Mouse (Mus musculus) myocyte (in vitro differentiated cells): ENCODE data around the gene Abca2. TPM values are rescaled to one million over a fixed set of nuclear protein-coding genes. Genes with fewer than 3 reads are reported as not detected.
A peak's percentile ranks its signal among the peaks of the same experiment; 100 is the strongest.

Experiments used
- H3K27me3 ChIP-seq: one replicate; pipeline ENCODE4 v1.6.1; 2011; ENCODE audit not compliant: control insufficient read depth, insufficient read depth, insufficient read length
- H3K36me3 ChIP-seq: one replicate; pipeline ENCODE4 v1.6.1; 2011; ENCODE audit not compliant: control insufficient read depth, insufficient read depth
- H3K4me2 ChIP-seq: one replicate; pipeline ENCODE4 v1.6.1; 2011; ENCODE audit warnings: low read depth, control low read depth
- H3K4me3 ChIP-seq: one replicate; pipeline ENCODE4 v1.5.1; 2011; ENCODE audit warnings: mild to moderate bottlenecking, control low read depth, moderate library complexity
- H3K79me2 ChIP-seq: one replicate; pipeline ENCODE4 v1.6.1; 2011; ENCODE audit not compliant: control insufficient read depth, insufficient read depth
- H3ac ChIP-seq: one replicate; pipeline ENCODE4 v1.6.1; 2011; ENCODE audit not compliant: control insufficient read depth, insufficient read length
- CEBPB ChIP-seq: IDR thresholded peaks from 2 replicates; pipeline ENCODE4 v1.6.1; 2011; ENCODE audit warnings: mild to moderate bottlenecking, moderate library complexity; ENCODE audit not compliant: poor library complexity, insufficient read depth, severe bottlenecking
- E2F4 ChIP-seq: IDR thresholded peaks from one replicate; pipeline ENCODE4 v1.6.1; 2011; ENCODE audit warnings: mild to moderate bottlenecking, control low read depth, moderate library complexity; ENCODE audit not compliant: insufficient read depth
- MAX ChIP-seq: IDR thresholded peaks from one replicate; pipeline ENCODE4 v1.6.1; 2011; ENCODE audit warnings: low read depth, mild to moderate bottlenecking, control low read depth
- MYOD1 ChIP-seq, 3 experiments: IDR thresholded peaks; one replicate each; pipeline ENCODE4 v1.6.1; 2011; ENCODE audit warnings: control low read depth in 2 of 3, low read depth in 2 of 3, mild to moderate bottlenecking in 2 of 3, moderate library complexity in 1 of 3; ENCODE audit not compliant: insufficient read length in 2 of 3, control insufficient read depth in 1 of 3
- MYOG ChIP-seq, 3 experiments: IDR thresholded peaks; one replicate each; pipeline ENCODE4 v1.6.1; 2011; ENCODE audit warnings: control low read depth in 2 of 3, low read depth in 2 of 3, mild to moderate bottlenecking in 2 of 3; ENCODE audit not compliant: insufficient read length in 2 of 3, control insufficient read depth in 1 of 3, insufficient read depth in 1 of 3
- POLR2A ChIP-seq: IDR thresholded peaks from one replicate; pipeline ENCODE4 v1.6.1; 2011; ENCODE audit warnings: low read depth, mild to moderate bottlenecking, control low read depth, moderate library complexity; ENCODE audit not compliant: insufficient read length
- POLR2AphosphoS2 ChIP-seq: IDR thresholded peaks from one replicate; pipeline ENCODE4 v1.6.1; 2011; ENCODE audit warnings: low read depth, control low read depth; ENCODE audit not compliant: insufficient read length
- REST ChIP-seq: IDR thresholded peaks from one replicate; pipeline ENCODE4 v1.6.1; 2011; ENCODE audit warnings: mild to moderate bottlenecking, control low read depth, moderate library complexity; ENCODE audit not compliant: insufficient read depth, insufficient read length
- SRF ChIP-seq: IDR thresholded peaks from one replicate; pipeline ENCODE4 v1.6.1; 2011; ENCODE audit warnings: low read depth; ENCODE audit not compliant: control insufficient read depth, insufficient read length
- TCF12 ChIP-seq: IDR thresholded peaks from one replicate; pipeline ENCODE4 v1.6.1; 2011; ENCODE audit warnings: mild to moderate bottlenecking, control low read depth; ENCODE audit not compliant: poor library complexity, insufficient read depth, severe bottlenecking
- TCF3 ChIP-seq: IDR thresholded peaks from one replicate; pipeline ENCODE4 v1.6.1; 2011; ENCODE audit warnings: low read depth, control low read depth; ENCODE audit not compliant: insufficient read length
- USF1 ChIP-seq: IDR thresholded peaks from one replicate; pipeline ENCODE4 v1.6.1; 2011; ENCODE audit warnings: low read depth, mild to moderate bottlenecking, control low read depth, moderate library complexity
- polyA plus RNA-seq: library from polyadenylated mRNA; unstranded; fragments of >200 nt; fragmentation: generic; extraction: Trizol; gene quantifications from one replicate; pipeline ENCODE4 v1.2.1, GENCODE M21; 2012; ENCODE audit warnings: missing spikeins

Abca2 gene
- polyA plus RNA-seq, 1 experiment = 9.8 TPM

DNA sequence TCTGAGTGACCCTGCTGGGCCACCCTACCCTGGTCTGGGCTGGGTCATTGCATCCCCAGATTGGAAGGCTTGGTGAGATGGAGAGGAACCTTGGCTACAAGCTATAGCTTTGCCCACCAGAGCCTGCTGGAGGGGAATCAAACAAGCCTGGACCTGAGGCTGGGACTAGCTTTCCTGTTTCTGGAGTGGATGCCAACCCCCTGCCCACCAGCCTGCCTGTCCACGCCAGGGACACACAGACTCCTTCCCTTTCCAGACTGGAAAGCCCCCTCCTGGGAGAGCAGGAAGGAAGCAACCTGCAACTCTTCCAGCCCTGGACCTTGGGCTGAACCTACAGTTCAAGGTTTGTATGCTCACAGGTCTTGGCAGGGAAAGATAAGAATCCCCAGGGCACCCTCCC, 4.9 kb upstream of the Abca2 start:
- Histone ChIP-seq H3K4me2 (no peak overlapping the region), H3K4me3 (no peak overlapping the region), H3K27me3 (peaks cover 10% of the 10 kb centered on the region), H3K36me3 (no peaks in the 10 kb centered on the region), H3K79me2 (no peaks in the 10 kb centered on the region), H3ac (no peak overlapping the region)
- TF ChIP-seq CEBPB = no peak

DNA sequence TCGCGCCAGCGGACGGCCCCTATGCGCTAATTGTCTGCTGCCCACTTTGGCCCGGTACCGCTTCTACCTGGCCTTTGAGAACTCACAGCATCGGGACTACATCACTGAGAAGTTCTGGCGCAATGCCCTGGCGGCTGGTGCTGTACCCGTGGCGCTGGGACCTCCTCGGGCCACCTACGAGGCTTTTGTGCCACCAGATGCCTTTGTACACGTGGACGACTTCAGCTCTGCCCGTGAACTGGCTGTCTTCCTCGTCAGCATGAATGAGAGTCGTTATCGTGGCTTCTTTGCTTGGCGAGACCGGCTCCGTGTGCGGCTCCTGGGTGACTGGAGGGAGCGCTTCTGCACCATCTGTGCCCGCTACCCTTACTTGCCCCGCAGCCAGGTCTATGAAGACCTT, 3.0 kb upstream of the Abca2 start:
- Histone ChIP-seq H3K36me3 (no peaks in the 10 kb centered on the region), H3K27me3 (peaks cover 11% of the 10 kb centered on the region), H3K4me3 (no peak overlapping the region), H3K79me2 (no peaks in the 10 kb centered on the region), H3K4me2 (no peak overlapping the region), H3ac (no peak overlapping the region)
- TF ChIP-seq CEBPB = no peak
- TF ChIP-seq POLR2A = no peak
- TF ChIP-seq POLR2AphosphoS2 = no peak
- no peak for TF ChIP-seq USF1
- TF ChIP-seq MYOD1 (IDR thresholded peaks at IDR 0.05; ENCODE audit: control insufficient read depth in 1 of 3, insufficient read length in 2 of 3, low read depth in 2 of 3) = no peak
- no peak for TF ChIP-seq E2F4
- TF ChIP-seq SRF = no peak
- TF ChIP-seq TCF12 = no peak
- TF ChIP-seq MYOG (IDR thresholded peaks at IDR 0.05; ENCODE audit: control insufficient read depth in 1 of 3, insufficient read depth in 1 of 3, insufficient read length in 2 of 3, low read depth in 2 of 3) = no peak
- no peak for TF ChIP-seq TCF3
- no peak for TF ChIP-seq MAX
- no peak for TF ChIP-seq REST

DNA sequence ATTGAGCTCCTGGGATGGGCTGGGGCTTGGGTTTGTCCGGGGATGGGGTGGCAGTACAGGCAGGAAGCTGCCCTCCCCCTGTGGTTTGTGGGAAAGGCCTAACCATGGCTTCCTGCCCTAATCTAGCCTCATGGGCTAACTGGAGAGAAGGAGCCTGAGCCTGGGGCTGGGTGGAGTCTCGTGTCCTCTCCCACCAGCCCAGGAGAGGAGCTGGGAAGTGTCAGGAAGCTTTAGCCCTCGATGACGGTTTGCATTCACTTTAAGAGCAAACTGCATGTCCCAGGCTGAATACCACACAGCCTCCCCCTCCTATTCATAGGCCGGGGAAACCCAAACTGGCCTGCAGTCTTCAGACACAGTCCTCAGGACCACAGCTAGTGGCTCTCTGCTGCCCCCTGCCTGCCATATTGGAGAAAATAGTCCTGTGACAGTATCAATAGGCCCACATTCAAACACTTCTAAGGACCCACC, 1.7 kb upstream of the Abca2 start:
- Histone ChIP-seq H3ac (no peak overlapping the region), H3K4me2 (peak overlapping the region; percentile 24), H3K27me3 (peaks cover 15% of the 10 kb centered on the region), H3K4me3 (no peak overlapping the region), H3K36me3 (no peaks in the 10 kb centered on the region), H3K79me2 (no peaks in the 10 kb centered on the region)
- TF ChIP-seq POLR2AphosphoS2 = no peak
- no peak for TF ChIP-seq MYOD1 (IDR thresholded peaks at IDR 0.05; ENCODE audit: control insufficient read depth in 1 of 3, insufficient read length in 2 of 3, low read depth in 2 of 3)
- TF ChIP-seq TCF3 = no peak
- no peak for TF ChIP-seq MYOG (IDR thresholded peaks at IDR 0.05; ENCODE audit: control insufficient read depth in 1 of 3, insufficient read depth in 1 of 3, insufficient read length in 2 of 3, low read depth in 2 of 3)

DNA sequence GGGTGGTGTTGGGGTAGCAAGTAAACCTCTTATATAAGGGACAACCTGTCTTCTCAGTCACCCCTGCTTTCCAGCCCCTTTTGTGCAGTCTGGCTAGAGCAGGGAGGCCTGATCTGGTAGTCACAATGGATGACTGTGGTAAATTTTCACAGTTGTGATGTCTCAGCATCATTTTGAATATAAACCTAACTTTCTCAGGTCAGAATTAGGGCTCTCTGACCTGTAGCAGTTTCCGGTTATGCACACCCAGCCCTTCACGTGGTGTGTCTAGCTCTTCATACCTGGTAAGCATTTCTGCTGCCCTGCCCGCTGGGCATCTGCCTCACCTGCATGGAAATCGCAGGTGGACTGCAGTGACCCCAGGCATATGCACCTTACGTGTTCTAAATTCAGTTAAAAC, 1.2 kb upstream of the Abca2 start:
- H3K4me2 ChIP-seq = no peak overlapping the region
- no peak overlapping the region for H3ac ChIP-seq
- TF ChIP-seq CEBPB = no peak
- no peak for TF ChIP-seq TCF12
- TF ChIP-seq TCF3 = no peak
- no peak for TF ChIP-seq SRF
- no peak for TF ChIP-seq USF1
- no peak for TF ChIP-seq MYOG (IDR thresholded peaks at IDR 0.05; ENCODE audit: control insufficient read depth in 1 of 3, insufficient read depth in 1 of 3, insufficient read length in 2 of 3, low read depth in 2 of 3)
- TF ChIP-seq REST = no peak
- TF ChIP-seq POLR2AphosphoS2 = no peak
- no peak for TF ChIP-seq MYOD1 (IDR thresholded peaks at IDR 0.05; ENCODE audit: control insufficient read depth in 1 of 3, insufficient read length in 2 of 3, low read depth in 2 of 3)
- TF ChIP-seq E2F4 = no peak
- no peak for TF ChIP-seq POLR2A
- H3K79me2 ChIP-seq = no peaks in the 10 kb centered on the region
- peaks cover 15% of the 10 kb centered on the region for H3K27me3 ChIP-seq
- H3K4me3 ChIP-seq = no peak overlapping the region
- no peaks in the 10 kb centered on the region for H3K36me3 ChIP-seq

DNA sequence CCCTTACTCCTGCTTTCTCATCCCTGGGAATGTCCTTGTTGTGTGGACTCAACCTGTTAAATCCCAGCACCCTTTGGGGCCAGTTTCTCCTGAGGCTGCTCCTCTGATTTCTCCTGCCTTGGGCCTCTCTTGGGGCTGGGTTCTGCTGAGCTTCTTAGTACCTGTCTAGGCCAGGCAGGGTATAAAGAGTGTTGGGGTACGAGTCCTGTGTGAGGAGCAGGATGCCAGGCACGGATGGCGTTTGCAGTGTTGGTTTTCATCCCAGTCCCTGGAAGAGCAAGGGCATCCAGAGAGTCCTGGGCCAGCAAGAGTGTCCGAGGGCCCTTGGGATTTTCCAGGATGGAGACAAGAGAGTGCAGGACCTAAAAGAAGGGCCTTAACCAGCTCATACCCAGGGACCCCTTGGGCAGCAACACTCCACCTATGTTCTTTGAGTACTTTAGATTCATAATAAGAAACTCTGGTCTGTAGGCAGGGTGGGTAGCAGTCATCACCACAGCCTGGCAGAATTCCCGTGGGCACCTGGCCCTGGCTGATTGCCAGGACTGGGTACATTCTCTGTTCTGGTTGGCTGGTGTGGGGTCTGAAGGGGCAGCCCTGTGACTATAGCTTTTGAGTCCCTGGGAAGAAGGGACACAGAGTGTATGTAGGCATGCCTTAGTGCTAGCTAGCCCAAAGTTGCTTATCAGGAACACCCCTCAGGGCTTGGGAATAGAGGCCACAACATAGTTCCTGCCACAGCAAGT, 1.1 kb downstream of the Abca2 start:
- H3ac ChIP-seq = peak overlapping the region; percentile 21
- no peaks in the 10 kb centered on the region for H3K79me2 ChIP-seq
- H3K4me2 ChIP-seq = peak overlapping the region; percentile 86
- H3K4me3 ChIP-seq = peak overlapping the region; percentile 10
- H3K27me3 ChIP-seq = peaks cover 15% of the 10 kb centered on the region
- TF ChIP-seq CEBPB = no peak
- TF ChIP-seq TCF12 = no peak
- no peak for TF ChIP-seq POLR2AphosphoS2
- no peaks in the 10 kb centered on the region for H3K36me3 ChIP-seq
